Mouse (Mus musculus): Measurements from ENCODE around the gene H6pd.

GRCm38 (mm10) chr4:149988301-149988700 lies 20.5 kb downstream of the H6pd start:
- TF ChIP-seq POLR2A (IDR thresholded peaks at IDR 0.05; ENCODE audit: low read depth, low read length) (no peak), CTCF (IDR thresholded peaks at IDR 0.05; ENCODE audit: extremely low read depth, insufficient read length, insufficient replicate concordance, low read depth, low read length) (no peak)
